Mouse (Mus musculus): ENCODE data around the gene Trip10. TPM values are rescaled to one million over a fixed set of nuclear protein-coding genes. Genes with fewer than 3 reads are reported as not detected.

Gene Trip10
- total and polyA plus RNA-seq, 2 experiments from 2014 or later = 7.8 to 8.5 TPM

- Histone ChIP-seq H3K9ac (replicated peaks; ENCODE audit: low read length) (peak overlapping the region; percentile 81), H3K9me3 (ENCODE audit: low read length) (no peaks in the 10 kb centered on the region), H3K27ac (peak overlapping the region; percentile 99), H3K4me2 (ENCODE audit: low read depth, low read length) (peak overlapping the region; percentile 97), H3K4me3 (ENCODE audit: low read length) (peak overlapping the region; percentile 76), H3K27me3 (ENCODE audit: insufficient read depth, low read length) (no peaks in the 10 kb centered on the region), H3K36me3 (ENCODE audit: insufficient read depth, low read length) (no peaks in the 10 kb centered on the region), H3K4me1 (ENCODE audit: insufficient read depth, low read length) (peaks cover 16% of the 10 kb centered on the region)
- ATAC-seq (peak; percentile 96), DNase-seq (ENCODE audit: low spot score) (peak; percentile 99)
- WGBS = under 1% methylated on average over 45 of the region's 46 CpGs
- peak; percentile 40; the same call in 1 of the 2 replicates for TF ChIP-seq CTCF (IDR thresholded peaks at IDR 0.05; ENCODE audit: low read depth)
Measured at GRCm38 (mm10) chr17:57247393-57248200, 1.7 kb upstream of the Trip10 start.

DNA sequence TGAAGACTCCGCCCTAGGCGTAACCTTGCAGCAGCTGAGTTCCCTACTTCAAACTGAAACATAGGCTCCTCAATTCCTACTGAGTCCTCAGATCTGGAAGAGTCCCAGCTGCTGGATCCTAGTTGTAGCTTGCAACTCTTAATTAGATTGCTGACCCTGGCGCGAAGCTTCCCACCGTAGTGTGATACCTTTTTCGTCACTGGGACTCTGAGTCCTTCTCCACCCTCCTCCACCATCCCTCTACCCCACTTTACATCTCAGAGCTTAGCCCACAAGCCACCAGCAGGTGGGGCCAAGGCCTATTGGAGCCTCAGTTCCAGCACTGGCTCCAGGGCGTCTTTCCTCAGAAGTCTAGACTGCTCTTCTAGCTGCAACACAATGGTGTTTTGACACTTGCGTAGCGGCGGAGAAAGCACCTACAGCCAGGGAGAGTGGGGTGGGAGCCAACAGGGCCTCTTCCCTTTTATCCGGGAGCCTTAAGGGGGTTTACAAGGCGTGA, 1.0 kb upstream of the Trip10 start, which contains the start of gene Gpr108:
TSS of gene Gpr108 (minus strand) at position 246 of the 499 bp plus-strand sequence.
- Histone ChIP-seq H3K4me3 (ENCODE audit: low read length) (peak within 1 kb of the TSS; percentile 76), H3K4me1 (ENCODE audit: insufficient read depth, low read length) (peaks cover 16% of the 10 kb centered on the region), H3K27me3 (ENCODE audit: insufficient read depth, low read length) (no peaks in the 10 kb centered on the region), H3K4me2 (ENCODE audit: low read depth, low read length) (peak within 1 kb of the TSS; percentile 97), H3K9me3 (ENCODE audit: low read length) (no peaks in the 10 kb centered on the region), H3K9ac (replicated peaks; ENCODE audit: low read length) (peak within 1 kb of the TSS; percentile 81), H3K36me3 (ENCODE audit: insufficient read depth, low read length) (no peaks in the 10 kb centered on the region), H3K27ac (peak within 1 kb of the TSS; percentile 99)
- TF ChIP-seq CTCF (IDR thresholded peaks at IDR 0.05; ENCODE audit: low read depth) = peak; percentile 86
- peak; percentile 57 for ATAC-seq
- peak; percentile 92 for DNase-seq (ENCODE audit: low spot score)
- WGBS = 0% methylated on average over 12 of the region's 12 CpGs

- Histone ChIP-seq H3K9ac (replicated peaks; ENCODE audit: low read length) (peak overlapping the region; percentile 47), H3K4me2 (ENCODE audit: low read depth, low read length) (peak overlapping the region; percentile 97), H3K27me3 (ENCODE audit: insufficient read depth, low read length) (no peaks in the 10 kb centered on the region), H3K9me3 (ENCODE audit: low read length) (no peaks in the 10 kb centered on the region), H3K4me3 (ENCODE audit: low read length) (peak overlapping the region; percentile 76), H3K4me1 (ENCODE audit: insufficient read depth, low read length) (peaks cover 16% of the 10 kb centered on the region), H3K36me3 (ENCODE audit: insufficient read depth, low read length) (no peaks in the 10 kb centered on the region), H3K27ac (peak overlapping the region; percentile 84)
- TF ChIP-seq CTCF (IDR thresholded peaks at IDR 0.05; ENCODE audit: low read depth) = no peak
- DNase-seq (ENCODE audit: low spot score) = peak; percentile 3
- ATAC-seq = no peak
- WGBS = 9% methylated on average over 13 of the region's 13 CpGs
Measured at GRCm38 (mm10) chr17:57248771-57249170, 484 bp upstream of the Trip10 start.

DNA sequence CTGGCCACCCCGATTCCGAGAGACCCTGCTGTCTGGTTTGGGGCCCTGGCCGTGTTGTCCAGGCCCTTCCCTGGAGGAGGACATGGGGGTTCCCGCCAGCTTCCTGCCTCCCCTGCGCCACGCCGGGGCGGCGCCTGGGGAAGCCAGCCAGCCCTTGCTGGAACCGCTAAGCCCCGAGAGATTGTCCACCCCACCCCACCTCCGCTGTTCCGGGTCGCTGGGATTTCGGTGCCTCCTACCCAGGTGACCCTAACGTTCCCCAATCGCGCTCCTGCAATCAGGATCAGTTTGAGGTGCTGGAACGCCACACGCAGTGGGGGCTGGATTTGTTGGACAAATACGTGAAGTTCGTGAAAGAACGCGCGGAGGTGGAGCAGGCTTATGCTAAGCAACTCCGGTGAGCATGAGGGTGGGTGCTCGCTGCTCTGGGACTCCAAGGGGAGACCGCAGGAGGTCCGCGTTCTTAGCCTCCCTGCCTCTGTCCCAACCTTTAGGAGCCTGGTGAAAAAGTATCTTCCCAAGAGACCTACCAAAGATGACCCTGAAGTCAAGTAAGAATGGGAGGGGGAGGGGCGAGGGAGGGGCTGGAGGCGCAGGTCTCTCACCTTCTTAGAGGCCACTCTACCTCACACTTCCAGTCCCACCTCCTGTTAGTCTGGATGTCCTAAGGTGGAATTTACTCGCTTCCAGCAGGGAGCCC, 1.4 kb downstream of the Trip10 start:
- peak; percentile 7 for DNase-seq (ENCODE audit: low spot score)
- Histone ChIP-seq H3K36me3 (ENCODE audit: insufficient read depth, low read length) (no peaks in the 10 kb centered on the region), H3K27ac (no peak overlapping the region), H3K4me1 (ENCODE audit: insufficient read depth, low read length) (peaks cover 16% of the 10 kb centered on the region), H3K27me3 (ENCODE audit: insufficient read depth, low read length) (no peaks in the 10 kb centered on the region), H3K4me3 (ENCODE audit: low read length) (peak overlapping the region; percentile 76), H3K9me3 (ENCODE audit: low read length) (no peaks in the 10 kb centered on the region), H3K4me2 (ENCODE audit: low read depth, low read length) (peak overlapping the region; percentile 97), H3K9ac (replicated peaks; ENCODE audit: low read length) (peak overlapping the region; percentile 47)
- TF ChIP-seq CTCF (IDR thresholded peaks at IDR 0.05; ENCODE audit: low read depth) = no peak
- ATAC-seq = no peak
- 5% methylated on average over 33 of the region's 33 CpGs for WGBS

- Histone ChIP-seq H3K36me3 (ENCODE audit: insufficient read depth, low read length) (no peaks in the 10 kb centered on the region), H3K9ac (replicated peaks; ENCODE audit: low read length) (no peak overlapping the region), H3K4me1 (ENCODE audit: insufficient read depth, low read length) (peaks cover 16% of the 10 kb centered on the region), H3K4me2 (ENCODE audit: low read depth, low read length) (no peak overlapping the region), H3K27me3 (ENCODE audit: insufficient read depth, low read length) (no peaks in the 10 kb centered on the region), H3K27ac (no peak overlapping the region), H3K9me3 (ENCODE audit: low read length) (no peaks in the 10 kb centered on the region), H3K4me3 (ENCODE audit: low read length) (no peak overlapping the region)
- ATAC-seq (no peak), DNase-seq (ENCODE audit: low spot score) (no peak)
- 96% methylated on average over 3 of the region's 3 CpGs for WGBS
- TF ChIP-seq CTCF (IDR thresholded peaks at IDR 0.05; ENCODE audit: low read depth) = no peak
Measured at GRCm38 (mm10) chr17:57251431-57251830, 2.2 kb downstream of the Trip10 start.

DNA sequence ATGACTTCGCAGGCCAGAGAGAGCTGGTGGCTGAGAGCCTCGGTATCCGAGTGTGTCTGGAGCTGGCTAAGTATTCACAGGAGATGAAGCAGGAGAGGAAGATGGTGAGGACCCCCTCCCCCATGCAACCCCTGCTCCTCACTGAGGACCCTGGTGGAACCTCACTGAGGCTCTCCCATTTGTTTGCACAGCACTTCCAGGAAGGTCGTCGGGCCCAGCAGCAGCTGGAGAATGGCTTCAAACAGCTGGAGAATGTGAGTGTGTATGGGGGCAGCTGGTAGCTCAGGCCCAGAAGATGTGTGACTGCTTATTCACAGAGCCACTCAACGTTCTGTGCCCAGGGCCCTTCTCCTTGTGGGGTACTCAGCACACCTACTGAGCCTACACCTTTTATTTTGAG, 4.1 kb downstream of the Trip10 start:
- Histone ChIP-seq H3K9me3 (ENCODE audit: low read length) (no peaks in the 10 kb centered on the region), H3K27ac (no peak overlapping the region), H3K4me2 (ENCODE audit: low read depth, low read length) (no peak overlapping the region), H3K27me3 (ENCODE audit: insufficient read depth, low read length) (no peaks in the 10 kb centered on the region), H3K4me1 (ENCODE audit: insufficient read depth, low read length) (peaks cover 16% of the 10 kb centered on the region), H3K9ac (replicated peaks; ENCODE audit: low read length) (no peak overlapping the region), H3K4me3 (ENCODE audit: low read length) (no peak overlapping the region), H3K36me3 (ENCODE audit: insufficient read depth, low read length) (no peaks in the 10 kb centered on the region)
- whole genome bisulfite sequencing = 80% methylated on average over 6 of the region's 6 CpGs
- ATAC-seq = no peak
- DNase-seq (ENCODE audit: low spot score) = no peak
- TF ChIP-seq CTCF (IDR thresholded peaks at IDR 0.05; ENCODE audit: low read depth) = no peak
